Mouse (Mus musculus) embryonic facial prominence, embryonic 14.5 days (tissue): ENCODE data around the gene Ikzf4. TPM values are rescaled to one million over a fixed set of nuclear protein-coding genes. Genes with fewer than 3 reads are reported as not detected.

Experiments used
- ATAC-seq: fragments of 200-750 bp; cut with Nextera tagmentation; 2 replicates; pipeline ENCODE4 v1.8.0; 2017; ENCODE audit warnings: low read depth, moderate number of reproducible peaks, moderate TSS enrichment
- DNase-seq: peaks from one replicate; pipeline ENCODE4 v3.0.0-alpha.2; 2015; ENCODE audit warnings: low spot score
- H3K27ac ChIP-seq: fragments of 300-500 bp; sonication (generic); replicated peaks from 2 replicates; pipeline ENCODE4 v1.5.1; 2014; ENCODE audit warnings: low read depth, mild to moderate bottlenecking, low read length, moderate library complexity
- H3K27me3 ChIP-seq: fragments of 300-500 bp; sonication (generic); replicated peaks from 2 replicates; pipeline ENCODE4 v1.6.1; 2014; ENCODE audit warnings: low read length; ENCODE audit not compliant: control insufficient read depth, insufficient read depth
- H3K36me3 ChIP-seq: fragments of 300-500 bp; sonication (generic); 2 replicates; pipeline ENCODE4 v1.6.1; 2014; ENCODE audit warnings: low read length, mixed read lengths; ENCODE audit not compliant: control insufficient read depth, insufficient read depth
- H3K4me1 ChIP-seq: fragments of 300-500 bp; sonication (generic); 2 replicates; pipeline ENCODE4 v1.6.1; 2014; ENCODE audit warnings: antibody characterized with exemption, low read length; ENCODE audit not compliant: control insufficient read depth, insufficient read depth
- H3K4me2 ChIP-seq: fragments of 300-500 bp; sonication (generic); 2 replicates; pipeline ENCODE4 v1.6.1; 2014; ENCODE audit warnings: low read depth, mild to moderate bottlenecking, low read length, moderate library complexity, mixed read lengths
- H3K4me3 ChIP-seq: fragments of 300-500 bp; sonication (generic); 2 replicates; pipeline ENCODE4 v1.5.1; 2014; ENCODE audit warnings: low read depth, mild to moderate bottlenecking, low read length
- H3K9ac ChIP-seq: fragments of 300-500 bp; sonication (generic); 2 replicates; pipeline ENCODE4 v1.6.1; 2014; ENCODE audit warnings: low read depth, mild to moderate bottlenecking, low read length, moderate library complexity, mixed read lengths
- H3K9me3 ChIP-seq: fragments of 300-500 bp; sonication (generic); 2 replicates; pipeline ENCODE4 v1.6.1; 2016; ENCODE audit warnings: low read length; ENCODE audit not compliant: control insufficient read depth
- WGBS: fragments of 180-500 bp; shearing (Covaris S2); extraction: QIAGEN DNeasy Blood & Tissue Kit; methylation state at CpG from one replicate; pipeline ENCODE4 v1.1.7; 2014; 5-methylcytosine and 5-hydroxymethylcytosine counted together
- polyA plus RNA-seq: library from polyadenylated mRNA; unstranded; fragments of >200 nt; fragmentation: Nextera tagmentation; extraction: Ambion mirVana; gene quantifications from 2 replicates; pipeline ENCODE4 v1.2.1, GENCODE M21; 2014

The Ikzf4 gene
- polyA plus RNA-seq, 1 experiment from 2014 or later: 2.2 TPM

- peaks cover 21% of the 10 kb centered on the region for H3K4me1 ChIP-seq
- peak overlapping the region; percentile 67 for H3K27ac ChIP-seq
- 4% methylated on average over 11 of the region's 13 CpGs for WGBS
- H3K9ac ChIP-seq: peak overlapping the region; percentile 72
- H3K9me3 ChIP-seq: no peaks in the 10 kb centered on the region
- peak overlapping the region; percentile 55 for H3K4me3 ChIP-seq
- peak overlapping the region; percentile 84 for H3K4me2 ChIP-seq
- ATAC-seq (peak; percentile 67; the same call in 1 of the 2 replicates), DNase-seq (peak; percentile 76)
- H3K27me3 ChIP-seq: no peaks in the 10 kb centered on the region
- no peaks in the 10 kb centered on the region for H3K36me3 ChIP-seq
Observed at GRCm38 (mm10) chr10:128646139-128647089, 623 bp upstream of the Ikzf4 start.

- no peak overlapping the region for H3K9ac ChIP-seq
- no peak overlapping the region for H3K27ac ChIP-seq
- no peak for DNase-seq
- no peak overlapping the region for H3K4me3 ChIP-seq
- peaks cover 23% of the 10 kb centered on the region for H3K36me3 ChIP-seq
- H3K4me2 ChIP-seq: no peak overlapping the region
- ATAC-seq: no peak
- no peaks in the 10 kb centered on the region for H3K9me3 ChIP-seq
- H3K4me1 ChIP-seq: peaks cover 21% of the 10 kb centered on the region
- 88% methylated on average over 6 of the region's 6 CpGs for WGBS
- no peaks in the 10 kb centered on the region for H3K27me3 ChIP-seq
Observed at GRCm38 (mm10) chr10:128642749-128643148, 3.0 kb downstream of the Ikzf4 start.

- H3K9ac ChIP-seq: no peak overlapping the region
- peaks cover 17% of the 10 kb centered on the region for H3K4me1 ChIP-seq
- no peaks in the 10 kb centered on the region for H3K9me3 ChIP-seq
- ATAC-seq (no peak), DNase-seq (no peak)
- H3K4me3 ChIP-seq: no peak overlapping the region
- no peak overlapping the region for H3K4me2 ChIP-seq
- 63% methylated on average over 7 of the region's 7 CpGs for WGBS
- H3K27me3 ChIP-seq: no peaks in the 10 kb centered on the region
- H3K36me3 ChIP-seq: peaks cover 23% of the 10 kb centered on the region
- no peak overlapping the region for H3K27ac ChIP-seq
Observed at GRCm38 (mm10) chr10:128641871-128642270, 3.9 kb downstream of the Ikzf4 start.

GRCm38 (mm10) chr10:128640891-128641290 lies 4.9 kb downstream of the Ikzf4 start:
- Histone ChIP-seq H3K4me3 (no peak overlapping the region), H3K36me3 (peaks cover 30% of the 10 kb centered on the region), H3K27me3 (no peaks in the 10 kb centered on the region), H3K4me2 (no peak overlapping the region), H3K9me3 (no peaks in the 10 kb centered on the region), H3K9ac (no peak overlapping the region), H3K27ac (no peak overlapping the region), H3K4me1 (peaks cover 10% of the 10 kb centered on the region)
- ATAC-seq: no peak
- WGBS: 92% methylated on average over 15 of the region's 15 CpGs
- DNase-seq: no peak

- Histone ChIP-seq H3K4me2 (no peak overlapping the region), H3K4me1 (peaks cover 6% of the 10 kb centered on the region), H3K9ac (no peak overlapping the region), H3K36me3 (peaks cover 38% of the 10 kb centered on the region), H3K27ac (no peak overlapping the region), H3K9me3 (no peaks in the 10 kb centered on the region), H3K27me3 (no peaks in the 10 kb centered on the region), H3K4me3 (no peak overlapping the region)
- DNase-seq (no peak), ATAC-seq (no peak)
- 89% methylated on average over 14 of the region's 14 CpGs for WGBS
Observed at GRCm38 (mm10) chr10:128639999-128640398, 5.8 kb downstream of the Ikzf4 start.

- H3K4me1 ChIP-seq: no peaks in the 10 kb centered on the region
- no peak overlapping the region for H3K27ac ChIP-seq
- H3K36me3 ChIP-seq: peaks cover 50% of the 10 kb centered on the region
- 20% methylated on average over 11 of the region's 11 CpGs for WGBS
- H3K9ac ChIP-seq: no peak overlapping the region
- no peaks in the 10 kb centered on the region for H3K27me3 ChIP-seq
- no peaks in the 10 kb centered on the region for H3K9me3 ChIP-seq
- peak overlapping the region; percentile 20; the same call in 1 of the 2 replicates for H3K4me2 ChIP-seq
- H3K4me3 ChIP-seq: no peak overlapping the region
- ATAC-seq (no peak), DNase-seq (no peak)
Observed at GRCm38 (mm10) chr10:128637011-128637410, 8.8 kb downstream of the Ikzf4 start.

GRCm38 (mm10) chr10:128636561-128636960 lies 9.2 kb downstream of the Ikzf4 start:
- Histone ChIP-seq H3K4me3 (no peak overlapping the region), H3K27me3 (no peaks in the 10 kb centered on the region), H3K27ac (no peak overlapping the region), H3K9ac (no peak overlapping the region), H3K36me3 (peaks cover 50% of the 10 kb centered on the region), H3K4me1 (no peaks in the 10 kb centered on the region), H3K4me2 (peak overlapping the region; percentile 20; the same call in 1 of the 2 replicates), H3K9me3 (no peaks in the 10 kb centered on the region)
- no peak for DNase-seq
- ATAC-seq: no peak
- WGBS: 56% methylated on average over 6 of the region's 6 CpGs

GRCm38 (mm10) chr10:128635697-128636096 lies 10.1 kb downstream of the Ikzf4 start:
- H3K27me3 ChIP-seq: no peaks in the 10 kb centered on the region
- peaks cover 47% of the 10 kb centered on the region for H3K36me3 ChIP-seq
- no peak overlapping the region for H3K27ac ChIP-seq
- H3K4me1 ChIP-seq: no peaks in the 10 kb centered on the region
- H3K9me3 ChIP-seq: no peaks in the 10 kb centered on the region
- H3K4me2 ChIP-seq: no peak overlapping the region
- no peak overlapping the region for H3K4me3 ChIP-seq
- DNase-seq (no peak), ATAC-seq (no peak)
- no peak overlapping the region for H3K9ac ChIP-seq
- WGBS: 96% methylated on average over 13 of the region's 13 CpGs
